Mouse (Mus musculus) G1E (cell line): ENCODE measurements around the gene Ppp4r1.

Experiments used
- CTCF ChIP-seq: IDR thresholded peaks from 2 replicates; pipeline ENCODE4 v1.5.1; 2012; ENCODE audit warnings: low read depth, low read length, inconsistent platforms, mixed read lengths
- GATA1 ChIP-seq: IDR thresholded peaks from 2 replicates; pipeline ENCODE4 v1.6.1; 2012; ENCODE audit warnings: borderline replicate concordance, low read length, inconsistent platforms, mixed read lengths
- POLR2AphosphoS5 ChIP-seq: IDR thresholded peaks from 2 replicates; pipeline ENCODE4 v1.6.1; 2012; ENCODE audit warnings: low read depth, low read length, inconsistent platforms; ENCODE audit not compliant: insufficient replicate concordance
- TAL1 ChIP-seq: conservative IDR thresholded peaks from 2 replicates; pipeline ENCODE4 v1.6.1; 2012; ENCODE audit warnings: low read depth, low read length, inconsistent platforms, mixed read lengths

- TF ChIP-seq CTCF = no peak
- TF ChIP-seq TAL1 = no peak
- no peak for TF ChIP-seq POLR2AphosphoS5
- TF ChIP-seq GATA1 = no peak
Observed at GRCm38 (mm10) chr17:65741565-65741964, 40.8 kb upstream of the Ppp4r1 start.
